ENCODE assay signal across 21 mouse cellular contexts in genomic region chr14:72752893-72753292, GRCm38 (mm10). TPM values are rescaled to one million over a fixed set of nuclear protein-coding genes. Genes with fewer than 3 reads are reported as not detected.
DNase-seq lines count a peak whose midpoint lies in the region; ATAC-seq and TF ChIP-seq lines count a peak whose summit lies in the region.
"Had no signal": no experiment of that assay in that cellular context is flagged by ENCODE, and none has a peak within 500 bp of the region (broad histone marks: within the 10 kb centered on the region; RNA-seq: fewer than 3 reads in every experiment).

No protein-coding gene starts in this region.

- no peak for TF ChIP-seq CTCF in kidney, adult 2 months (conservative IDR thresholded peaks at IDR 0.05; ENCODE audit: insufficient read depth, insufficient read length, low read depth, low read length)

- ATAC-seq in granulocyte monocyte progenitor cell, adult 5-6 weeks (replicated peaks; ENCODE audit: poor library complexity, severe bottlenecking): peak; percentile 31; the same call in 1 of the 2 replicates
- ATAC-seq: forebrain, embryonic 13.5 days; forebrain, postnatal 0 days had no signal

- 64% methylated on average over 6 of the region's 6 CpGs for WGBS in kidney, adult 2 months
- WGBS in forebrain, embryonic 10.5 days: 87% methylated on average over 6 of the region's 6 CpGs

- H3K36me3 ChIP-seq in kidney, adult 2 months (ENCODE audit: control insufficient read depth, insufficient read depth, low read length): no peaks in the 10 kb centered on the region
- no peaks in the 10 kb centered on the region for H3K36me3 ChIP-seq in forebrain, embryonic 10.5 days (replicated peaks)
- H3K36me3 ChIP-seq: embryonic facial prominence, embryonic 13.5 days; heart, embryonic 10.5 days had no signal

- H3K4me1 ChIP-seq in kidney, adult 2 months (ENCODE audit: control insufficient read depth, insufficient read depth, low read length): no peaks in the 10 kb centered on the region
- no peaks in the 10 kb centered on the region for H3K4me1 ChIP-seq in forebrain, embryonic 10.5 days
- H3K4me1 ChIP-seq: embryonic facial prominence, embryonic 13.5 days; forebrain, embryonic 13.5 days; heart, embryonic 10.5 days had no signal

- no peak overlapping the region for H3K27ac ChIP-seq in kidney, adult 2 months (ENCODE audit: insufficient read depth, low read depth, low read length)
- H3K27ac ChIP-seq in forebrain, embryonic 10.5 days: no peak overlapping the region
- H3K27ac ChIP-seq: embryonic facial prominence, embryonic 13.5 days; forebrain, embryonic 13.5 days; gastrocnemius, adult 2 months; heart, embryonic 10.5 days; hindbrain, embryonic 14.5 days had no signal

- H3K27me3 ChIP-seq in kidney, adult 2 months (replicated peaks; ENCODE audit: control insufficient read depth, insufficient read depth, low read length): no peaks in the 10 kb centered on the region
- no peaks in the 10 kb centered on the region for H3K27me3 ChIP-seq in forebrain, embryonic 10.5 days (ENCODE audit: poor library complexity, severe bottlenecking)
- H3K27me3 ChIP-seq: embryonic facial prominence, embryonic 13.5 days; forebrain, embryonic 13.5 days had no signal

- DNase-seq in kidney, adult 2 months: peak; percentile 61
- DNase-seq in kidney, postnatal 10 days: no peak
- DNase-seq in CD4-positive helper T cell, adult 2 months (ENCODE audit: low read depth, low spot score): peak; percentile 7
- DNase-seq in urinary bladder, postnatal 4 days (ENCODE audit: low spot score in 2 of 2): no peak
- no peak for DNase-seq in heart, postnatal 25 days (ENCODE audit: low spot score)
- DNase-seq in forebrain, embryonic 10.5 days (ENCODE audit: extremely low spot score, low spot score): no peak
- DNase-seq: adrenal gland, postnatal 10 days; cerebellum, adult 11-12 months; cerebellum, adult 9-11 months; cerebellum, postnatal 36 days; forebrain, postnatal 0 days; gastrocnemius, adult 2 months; gastrocnemius, postnatal 25 days; heart, adult 18-20 months; heart, postnatal 10 days; kidney, adult 18-20 months had no signal

- H3K4me3 ChIP-seq in kidney, adult 2 months (ENCODE audit: insufficient read depth, low read depth, low read length): no peak overlapping the region
- H3K4me3 ChIP-seq in forebrain, embryonic 10.5 days: no peak overlapping the region
- H3K4me3 ChIP-seq: embryonic facial prominence, embryonic 13.5 days; forebrain, embryonic 13.5 days; gastrocnemius, adult 2 months; heart, embryonic 10.5 days had no signal

- TF ChIP-seq POLR2A in kidney, adult 2 months (IDR thresholded peaks at IDR 0.05; ENCODE audit: low read depth, low read length): no peak

- intact Hi-C loops in heart, postnatal 25 days (cut with DNase I): no loop called here

- no peaks in the 10 kb centered on the region for H3K9me3 ChIP-seq in forebrain, embryonic 10.5 days
- H3K9me3 ChIP-seq: embryonic facial prominence, embryonic 13.5 days; forebrain, embryonic 13.5 days; heart, embryonic 10.5 days had no signal

RNA-seq across cellular contexts. Expression of gene Fndc3a, which starts 43.1 kb away (rescaled TPM):
- 43.8 and 48.5 TPM in 2 replicates for polyA plus RNA-seq in kidney, adult 2 months (2012; rRNA removed)
- total RNA-seq in granulocyte monocyte progenitor cell, adult 5-6 weeks (2014; fragmentation: Nextera tagmentation): 55.4 and 60.0 TPM in 2 replicates
- total RNA-seq in granulocyte monocyte progenitor cell, adult 5-6 weeks (2017): 46.7 and 54.3 TPM in 2 replicates
- 10 to 100 TPM; 15.1 to 18.0 TPM for total RNA-seq in heart, postnatal 25 days (2021)
- 36.7 and 37.5 TPM in 2 replicates for polyA plus RNA-seq in forebrain, embryonic 10.5 days (2016; fragmentation: Nextera tagmentation; extraction: Ambion mirVana)

Comparison
In these comparisons a context has a peak if more than half of its experiments do, and no peak if none do; other contexts are left out.
1. DNase-seq: peak in kidney, adult 2 months (single experiment) and CD4-positive helper T cell, adult 2 months (single experiment); none in kidney, postnatal 10 days (single experiment), urinary bladder, postnatal 4 days (0 of 2), heart, postnatal 25 days (single experiment) and forebrain, embryonic 10.5 days (single experiment).